Mouse (Mus musculus) intestine, postnatal 0 days (tissue): Measurements from ENCODE around the gene Gm11555. TPM values are rescaled to one million over a fixed set of nuclear protein-coding genes. Genes with fewer than 3 reads are reported as not detected.

Experiments
- polyA plus RNA-seq: library from polyadenylated mRNA; unstranded; fragments of >200 nt; fragmentation: Nextera tagmentation; extraction: Ambion mirVana; gene quantifications from 2 replicates; pipeline ENCODE4 v1.2.1, GENCODE M21; 2015

The Gm11555 gene
- polyA plus RNA-seq, 1 experiment from 2014 or later, result not detected

Other genes with a start within 250 kb of the Gm11555 start
- 0.07 and 0.10 TPM in 2 replicates for gene Krt12, start 228.0 kb downstream of the Gm11555 start, polyA plus RNA-seq
- gene Krt20, start 212.1 kb downstream of the Gm11555 start, polyA plus RNA-seq, result 166 and 189 TPM in 2 replicates
- gene Krt23, start 157.1 kb downstream of the Gm11555 start, polyA plus RNA-seq, result 8.0 and 9.9 TPM in 2 replicates
- not detected in 2 replicates for gene Krt39, start 128.9 kb downstream of the Gm11555 start, polyA plus RNA-seq
- gene Krt40, start 107.1 kb downstream of the Gm11555 start, polyA plus RNA-seq, result not detected in 2 replicates
- not detected in 2 replicates for gene Krtap3-3, start 99.4 kb downstream of the Gm11555 start, polyA plus RNA-seq
- gene Krtap3-2, start 93.4 kb downstream of the Gm11555 start, polyA plus RNA-seq, result not detected in 2 replicates
- gene Gm11939, start 90.8 kb downstream of the Gm11555 start, polyA plus RNA-seq, result not detected in 2 replicates
- 3.4 and 4.2 TPM in 2 replicates for gene Krtap3-1, start 83.6 kb downstream of the Gm11555 start, polyA plus RNA-seq
- gene Krtap1-5, start 69.2 kb downstream of the Gm11555 start, polyA plus RNA-seq, result not detected in 2 replicates
- gene Krtap1-4, start 66.6 kb downstream of the Gm11555 start, polyA plus RNA-seq, result not detected in 2 replicates
- not detected in 2 replicates for gene Krtap1-3, start 58.9 kb downstream of the Gm11555 start, polyA plus RNA-seq
- not detected in 2 replicates for gene Krtap9-3, start 52.1 kb downstream of the Gm11555 start, polyA plus RNA-seq
- not detected in 2 replicates for gene Gm11938, start 46.9 kb downstream of the Gm11555 start, polyA plus RNA-seq
- not detected in 2 replicates for gene Gm11937, start 40.0 kb downstream of the Gm11555 start, polyA plus RNA-seq
- gene Krtap2-4, start 35.4 kb downstream of the Gm11555 start, polyA plus RNA-seq, result not detected in 2 replicates
- gene Gm11562, start 29.8 kb downstream of the Gm11555 start, polyA plus RNA-seq, result not detected in 2 replicates
- gene Krtap4-1, start 22.0 kb downstream of the Gm11555 start, polyA plus RNA-seq, result not detected in 2 replicates
- not detected in 2 replicates for gene Krtap4-2, start 15.2 kb downstream of the Gm11555 start, polyA plus RNA-seq
- gene Krtap4-7, start 6.1 kb downstream of the Gm11555 start, polyA plus RNA-seq, result not detected in 2 replicates
- not detected in 2 replicates for gene Gm11563, start 8.7 kb upstream of the Gm11555 start, polyA plus RNA-seq
- gene Krtap4-6, start 15.7 kb upstream of the Gm11555 start, polyA plus RNA-seq, result not detected in 2 replicates
- gene Gm14190, start 40.5 kb upstream of the Gm11555 start, polyA plus RNA-seq, result not detected in 2 replicates
- gene Gm14180, start 84.1 kb upstream of the Gm11555 start, polyA plus RNA-seq, result not detected in 2 replicates
- gene Gm11595, start 122.7 kb upstream of the Gm11555 start, polyA plus RNA-seq, result not detected in 2 replicates
- gene Krtap4-8, start 130.5 kb upstream of the Gm11555 start, polyA plus RNA-seq, result not detected in 2 replicates
- gene Krtap4-9, start 135.0 kb upstream of the Gm11555 start, polyA plus RNA-seq, result not detected in 2 replicates
- gene Gm11596, start 143.2 kb upstream of the Gm11555 start, polyA plus RNA-seq, result not detected in 2 replicates
- not detected in 2 replicates for gene Gm11569, start 148.7 kb upstream of the Gm11555 start, polyA plus RNA-seq
- not detected in 2 replicates for gene Gm11554, start 154.2 kb upstream of the Gm11555 start, polyA plus RNA-seq
- not detected in 2 replicates for gene Krtap4-13, start 159.7 kb upstream of the Gm11555 start, polyA plus RNA-seq
- not detected in 2 replicates for gene Gm11564, start 165.4 kb upstream of the Gm11555 start, polyA plus RNA-seq
- not detected in 2 replicates for gene 2300003K06Rik, start 187.8 kb upstream of the Gm11555 start, polyA plus RNA-seq
- 0.16 TPM in 1 of 2 replicates, not detected in the other for gene Krtap4-16, start 201.4 kb upstream of the Gm11555 start, polyA plus RNA-seq
- not detected in 2 replicates for gene Gm11568, start 207.7 kb upstream of the Gm11555 start, polyA plus RNA-seq
- not detected in 2 replicates for gene Gm11559, start 214.2 kb upstream of the Gm11555 start, polyA plus RNA-seq
- not detected in 2 replicates for gene Krtap9-1, start 223.2 kb upstream of the Gm11555 start, polyA plus RNA-seq
- gene Gm11567, start 229.0 kb upstream of the Gm11555 start, polyA plus RNA-seq, result not detected in 2 replicates